Mouse (Mus musculus): ENCODE results near the gene Ranbp6.

Ranbp6 gene

GRCm38 (mm10) chr19:29812581-29813460, at the start of gene Ranbp6:
Gene Ranbp6 (minus strand): TSS chr19:29812974.
- DNase-seq (ENCODE audit: low spot score in 2 of 2), result peak; percentile 94

GRCm38 (mm10) chr19:29860816-29861215, 48.0 kb upstream of the Ranbp6 start:
- DNase-seq (ENCODE audit: low spot score in 2 of 2), result peak in 1 of 2 experiments; percentile 8

GRCm38 (mm10) chr19:29857267-29857666, 44.5 kb upstream of the Ranbp6 start:
- DNase-seq (ENCODE audit: low spot score in 2 of 2), result no peak

GRCm38 (mm10) chr19:29853711-29854110, 40.9 kb upstream of the Ranbp6 start:
- DNase-seq (ENCODE audit: low spot score in 2 of 2), result no peak

- DNase-seq (ENCODE audit: low spot score in 2 of 2), result no peak
These were observed 38.4 kb upstream of the Ranbp6 start for GRCm38 (mm10) chr19:29851036-29851690.

GRCm38 (mm10) chr19:29849924-29850551, 37.3 kb upstream of the Ranbp6 start:
- peak in 1 of 2 experiments; percentile 5 for DNase-seq (ENCODE audit: low spot score in 2 of 2)

GRCm38 (mm10) chr19:29844036-29844661, 31.4 kb upstream of the Ranbp6 start:
- DNase-seq (ENCODE audit: low spot score in 2 of 2), result peak; percentile 4 to 14

- DNase-seq (ENCODE audit: low spot score in 2 of 2), result no peak
These were observed 30.9 kb upstream of the Ranbp6 start for GRCm38 (mm10) chr19:29843641-29844035.

- DNase-seq (ENCODE audit: low spot score in 2 of 2), result no peak
These were observed 30.2 kb upstream of the Ranbp6 start for GRCm38 (mm10) chr19:29842973-29843372.

- DNase-seq (ENCODE audit: low spot score in 2 of 2), result no peak
These were observed 27.9 kb upstream of the Ranbp6 start for GRCm38 (mm10) chr19:29840642-29841041.

GRCm38 (mm10) chr19:29838636-29839135, 25.9 kb upstream of the Ranbp6 start:
- DNase-seq (ENCODE audit: low spot score in 2 of 2), result no peak

- DNase-seq (ENCODE audit: low spot score in 2 of 2), result no peak
These were observed 25.4 kb upstream of the Ranbp6 start for GRCm38 (mm10) chr19:29838171-29838570.

GRCm38 (mm10) chr19:29835364-29836034, 22.7 kb upstream of the Ranbp6 start:
- no peak for DNase-seq (ENCODE audit: low spot score in 2 of 2)

GRCm38 (mm10) chr19:29830911-29831310, 18.1 kb upstream of the Ranbp6 start:
- DNase-seq (ENCODE audit: low spot score in 2 of 2), result no peak

- DNase-seq (ENCODE audit: low spot score in 2 of 2), result no peak
These were observed 15.8 kb upstream of the Ranbp6 start for GRCm38 (mm10) chr19:29828558-29828957.

- DNase-seq (ENCODE audit: low spot score in 2 of 2), result peak; percentile 52 to 60
These were observed 13.9 kb upstream of the Ranbp6 start for GRCm38 (mm10) chr19:29826686-29827085.

- no peak for DNase-seq (ENCODE audit: low spot score in 2 of 2)
These were observed 12.2 kb upstream of the Ranbp6 start for GRCm38 (mm10) chr19:29825003-29825402.

GRCm38 (mm10) chr19:29824034-29824700, 11.4 kb upstream of the Ranbp6 start:
- no peak for DNase-seq (ENCODE audit: low spot score in 2 of 2)

- DNase-seq (ENCODE audit: low spot score in 2 of 2), result no peak
These were observed 10.8 kb upstream of the Ranbp6 start for GRCm38 (mm10) chr19:29823456-29824010.

GRCm38 (mm10) chr19:29820966-29821365, 8.2 kb upstream of the Ranbp6 start:
- peak in 1 of 2 experiments; percentile 55 for DNase-seq (ENCODE audit: low spot score in 2 of 2)
